Mouse (Mus musculus) testis, adult 2 months (tissue): ENCODE measurements at regions not wholly inside any gene's neighbourhood (a gene's known extent, or its start where the extent isn't known, plus 50 kb on each side); places are given as distances from the start of the nearest gene placed in this dataset.
"Not testable (repeated sequence)": the region's sequence is repeated elsewhere in the genome, so short reads cannot be mapped to it uniquely, and the experiment has no call there.

Experiments
- CTCF ChIP-seq: fragments of 200-500 bp; IDR thresholded peaks from 2 replicates; pipeline ENCODE4 v1.5.1; 2012; ENCODE audit warnings: low read depth, mild to moderate bottlenecking, inconsistent platforms, low read length, moderate library complexity; ENCODE audit not compliant: control insufficient read depth, insufficient read depth, insufficient replicate concordance
- POLR2A ChIP-seq: fragments of 200-500 bp; IDR thresholded peaks from 2 replicates; pipeline ENCODE4 v1.6.1; 2012; ENCODE audit warnings: low read depth, mild to moderate bottlenecking, inconsistent platforms, low read length, moderate library complexity; ENCODE audit not compliant: control insufficient read depth

DNA sequence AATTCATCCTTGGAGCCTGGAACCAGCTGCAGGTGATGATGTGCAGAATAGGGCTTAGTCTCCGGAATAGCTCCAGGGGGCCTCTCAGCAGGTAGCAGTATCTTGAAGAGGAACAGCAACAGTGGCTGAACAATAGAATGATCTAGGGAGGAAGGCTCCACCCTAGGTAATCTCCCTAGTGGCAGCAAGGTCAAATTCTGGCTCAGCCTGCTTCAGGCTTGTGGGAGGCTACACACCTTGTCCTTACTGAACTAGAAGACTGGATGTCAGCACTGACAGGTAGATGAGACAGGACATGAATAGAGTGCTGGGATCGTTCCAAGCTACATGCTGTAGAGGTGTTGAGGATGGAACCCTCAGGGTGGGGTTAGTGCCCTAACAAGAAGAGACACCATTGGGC lies 80.8 kb upstream of the Pdk4 start:
- not testable (repeated sequence) for TF ChIP-seq CTCF, POLR2A
